Mouse (Mus musculus): Measurements from ENCODE around the gene Park7. TPM values are rescaled to one million over a fixed set of nuclear protein-coding genes. Genes with fewer than 3 reads are reported as not detected.
"Not testable (repeated sequence)": the region's sequence is repeated elsewhere in the genome, so short reads cannot be mapped to it uniquely, and the experiment has no call there.

Gene Park7
- polyA plus RNA-seq, 1 experiment from 2014 or later, result 367 TPM

GRCm38 (mm10) chr4:150924308-150924707, 10.1 kb upstream of the Park7 start:
- ATAC-seq (ENCODE audit: low FRiP score, low TSS enrichment) (no peak), DNase-seq (no peak)
- H3K4me3 ChIP-seq (replicated peaks; ENCODE audit: low read depth, low read length), result no peak overlapping the region
- H3K4me2 ChIP-seq (ENCODE audit: low read length), result no peak overlapping the region
- no peak overlapping the region for H3K27ac ChIP-seq (replicated peaks; ENCODE audit: low read depth, low read length)
- no peak overlapping the region for H3K9ac ChIP-seq (replicated peaks; ENCODE audit: low read length)
- H3K9me3 ChIP-seq (ENCODE audit: control insufficient read depth, low read length), result no peaks in the 10 kb centered on the region
- no peaks in the 10 kb centered on the region for H3K36me3 ChIP-seq (ENCODE audit: control insufficient read depth, insufficient read depth, low read length)
- 88% methylated on average over 13 of the region's 13 CpGs for WGBS
- no peaks in the 10 kb centered on the region for H3K4me1 ChIP-seq (ENCODE audit: control insufficient read depth, insufficient read depth, low read length)
- H3K27me3 ChIP-seq (ENCODE audit: control insufficient read depth, insufficient read depth, low read length), result no peaks in the 10 kb centered on the region

- no peak for ATAC-seq (ENCODE audit: low FRiP score, low TSS enrichment)
Measured at GRCm38 (mm10) chr4:150921206-150921605, 7.0 kb upstream of the Park7 start.

GRCm38 (mm10) chr4:150917336-150918027, 3.2 kb upstream of the Park7 start:
- Histone ChIP-seq H3K9me3 (ENCODE audit: control insufficient read depth, low read length) (no peaks in the 10 kb centered on the region), H3K9ac (replicated peaks; ENCODE audit: low read length) (no peak overlapping the region), H3K4me2 (ENCODE audit: low read length) (no peak overlapping the region), H3K27ac (replicated peaks; ENCODE audit: low read depth, low read length) (no peak overlapping the region), H3K27me3 (ENCODE audit: control insufficient read depth, insufficient read depth, low read length) (no peaks in the 10 kb centered on the region), H3K36me3 (ENCODE audit: control insufficient read depth, insufficient read depth, low read length) (no peaks in the 10 kb centered on the region), H3K4me3 (replicated peaks; ENCODE audit: low read depth, low read length) (no peak overlapping the region), H3K4me1 (ENCODE audit: control insufficient read depth, insufficient read depth, low read length) (peaks cover 9% of the 10 kb centered on the region)
- no peak for DNase-seq
- 56% methylated on average over 8 of the region's 8 CpGs for WGBS
- ATAC-seq (ENCODE audit: low FRiP score, low TSS enrichment), result no peak

More at GRCm38 (mm10) chr4:150921206-150921605, 7.0 kb upstream of the Park7 start:
- Histone ChIP-seq H3K9me3 (ENCODE audit: control insufficient read depth, low read length) (no peaks in the 10 kb centered on the region), H3K4me3 (replicated peaks; ENCODE audit: low read depth, low read length) (no peak overlapping the region), H3K4me1 (ENCODE audit: control insufficient read depth, insufficient read depth, low read length) (no peaks in the 10 kb centered on the region), H3K4me2 (ENCODE audit: low read length) (no peak overlapping the region), H3K27me3 (ENCODE audit: control insufficient read depth, insufficient read depth, low read length) (no peaks in the 10 kb centered on the region), H3K27ac (replicated peaks; ENCODE audit: low read depth, low read length) (no peak overlapping the region), H3K9ac (replicated peaks; ENCODE audit: low read length) (no peak overlapping the region), H3K36me3 (ENCODE audit: control insufficient read depth, insufficient read depth, low read length) (no peaks in the 10 kb centered on the region)
- WGBS, result 88% methylated on average over 8 of the region's 8 CpGs
- no peak for DNase-seq

- H3K27me3 ChIP-seq (ENCODE audit: control insufficient read depth, insufficient read depth, low read length), result no peaks in the 10 kb centered on the region
- no peak for ATAC-seq (ENCODE audit: low FRiP score, low TSS enrichment)
Measured at GRCm38 (mm10) chr4:150915181-150915906, 1.1 kb upstream of the Park7 start.

DNA sequence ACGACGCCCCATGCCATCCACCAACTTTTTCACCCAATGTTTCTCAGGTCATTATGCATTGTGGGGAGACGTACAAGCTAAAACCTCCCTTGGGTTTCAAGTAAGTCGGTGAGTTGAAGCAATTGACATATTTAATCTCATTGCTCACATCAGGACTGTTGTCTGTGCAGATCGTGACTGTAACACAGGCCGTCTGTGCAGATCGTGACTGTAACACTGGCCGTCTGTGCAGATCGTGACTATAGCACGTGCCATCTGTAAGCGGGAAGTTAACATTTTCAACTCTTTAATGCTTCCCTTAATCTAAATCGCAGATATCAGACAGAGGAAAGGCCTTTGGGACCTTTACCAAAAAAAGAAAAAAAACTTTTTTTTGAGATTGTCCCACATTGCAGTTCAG, 494 bp downstream of the Park7 start:
- Histone ChIP-seq H3K9me3 (ENCODE audit: control insufficient read depth, low read length) (no peaks in the 10 kb centered on the region), H3K36me3 (ENCODE audit: control insufficient read depth, insufficient read depth, low read length) (no peaks in the 10 kb centered on the region), H3K4me2 (ENCODE audit: low read length) (peak overlapping the region; percentile 86), H3K9ac (replicated peaks; ENCODE audit: low read length) (peak overlapping the region; percentile 77), H3K27me3 (ENCODE audit: control insufficient read depth, insufficient read depth, low read length) (no peaks in the 10 kb centered on the region), H3K27ac (replicated peaks; ENCODE audit: low read depth, low read length) (peak overlapping the region; percentile 77), H3K4me1 (ENCODE audit: control insufficient read depth, insufficient read depth, low read length) (peaks cover 12% of the 10 kb centered on the region), H3K4me3 (replicated peaks; ENCODE audit: low read depth, low read length) (peak overlapping the region; percentile 58)
- ATAC-seq (ENCODE audit: low FRiP score, low TSS enrichment), result no peak
- DNase-seq, result no peak
- 16% methylated on average over 12 of the region's 12 CpGs for WGBS

More at GRCm38 (mm10) chr4:150915181-150915906, 1.1 kb upstream of the Park7 start:
- H3K4me2 ChIP-seq (ENCODE audit: low read length), result peak overlapping the region; percentile 86
- WGBS, result 45% methylated on average over 10 of the region's 10 CpGs
- peak overlapping the region; percentile 77 for H3K9ac ChIP-seq (replicated peaks; ENCODE audit: low read length)
- H3K4me1 ChIP-seq (ENCODE audit: control insufficient read depth, insufficient read depth, low read length), result peaks cover 9% of the 10 kb centered on the region
- H3K27ac ChIP-seq (replicated peaks; ENCODE audit: low read depth, low read length), result peak overlapping the region; percentile 70
- DNase-seq, result no peak
- H3K4me3 ChIP-seq (replicated peaks; ENCODE audit: low read depth, low read length), result peak overlapping the region; percentile 58
- H3K9me3 ChIP-seq (ENCODE audit: control insufficient read depth, low read length), result no peaks in the 10 kb centered on the region
- no peaks in the 10 kb centered on the region for H3K36me3 ChIP-seq (ENCODE audit: control insufficient read depth, insufficient read depth, low read length)

DNA sequence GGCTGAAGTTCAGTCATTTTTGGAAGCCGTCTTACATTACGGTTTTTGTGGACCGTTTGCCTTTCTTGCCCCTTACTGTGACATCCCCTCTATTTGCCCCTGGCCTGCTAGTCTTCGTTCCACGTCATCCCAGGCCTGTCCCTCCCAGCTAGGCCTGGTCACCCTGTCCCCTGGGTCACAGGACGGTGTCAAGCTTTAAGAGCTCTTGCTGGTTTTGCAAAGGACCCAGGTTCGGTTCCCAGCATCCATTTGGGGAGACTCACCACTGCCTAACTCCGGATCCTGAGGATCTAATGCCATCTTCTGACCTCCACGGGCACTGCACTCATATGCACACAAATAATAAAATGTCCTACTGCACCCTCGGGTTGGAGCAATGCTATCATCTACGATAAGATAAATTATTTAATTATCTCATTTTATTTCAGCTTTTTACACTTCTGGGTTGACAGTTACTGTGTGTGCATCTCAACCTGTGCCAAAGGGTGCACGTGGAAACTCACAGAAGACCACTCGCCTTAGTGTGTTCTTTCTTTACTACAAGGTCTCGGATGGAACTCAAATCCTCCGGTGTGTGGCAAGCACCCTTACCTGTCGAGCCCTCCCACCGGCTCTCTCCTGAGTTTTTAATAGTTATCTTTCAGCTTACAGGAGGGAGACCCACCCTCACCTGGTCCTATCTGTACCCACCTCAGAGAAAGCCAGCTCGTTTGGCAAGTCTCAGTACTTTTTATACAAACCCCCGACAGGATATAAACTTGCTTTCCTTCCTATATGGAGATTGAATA, 3.9 kb downstream of the Park7 start:
- no peak; the same call in 1 of the 2 replicates for ATAC-seq (ENCODE audit: low FRiP score, low TSS enrichment)
- Histone ChIP-seq H3K27me3 (ENCODE audit: control insufficient read depth, insufficient read depth, low read length) (no peaks in the 10 kb centered on the region), H3K4me3 (replicated peaks; ENCODE audit: low read depth, low read length) (peak overlapping the region; percentile 90; the same call in 1 of the 2 replicates), H3K9me3 (ENCODE audit: control insufficient read depth, low read length) (no peaks in the 10 kb centered on the region), H3K36me3 (ENCODE audit: control insufficient read depth, insufficient read depth, low read length) (peaks cover 17% of the 10 kb centered on the region), H3K4me1 (ENCODE audit: control insufficient read depth, insufficient read depth, low read length) (peaks cover 10% of the 10 kb centered on the region), H3K4me2 (ENCODE audit: low read length) (peak overlapping the region; percentile 83), H3K9ac (replicated peaks; ENCODE audit: low read length) (no peak overlapping the region; the same call in 1 of the 2 replicates), H3K27ac (replicated peaks; ENCODE audit: low read depth, low read length) (peak overlapping the region; percentile 72)
- DNase-seq, result no peak
- 86% methylated on average over 19 of the region's 19 CpGs for WGBS

DNA sequence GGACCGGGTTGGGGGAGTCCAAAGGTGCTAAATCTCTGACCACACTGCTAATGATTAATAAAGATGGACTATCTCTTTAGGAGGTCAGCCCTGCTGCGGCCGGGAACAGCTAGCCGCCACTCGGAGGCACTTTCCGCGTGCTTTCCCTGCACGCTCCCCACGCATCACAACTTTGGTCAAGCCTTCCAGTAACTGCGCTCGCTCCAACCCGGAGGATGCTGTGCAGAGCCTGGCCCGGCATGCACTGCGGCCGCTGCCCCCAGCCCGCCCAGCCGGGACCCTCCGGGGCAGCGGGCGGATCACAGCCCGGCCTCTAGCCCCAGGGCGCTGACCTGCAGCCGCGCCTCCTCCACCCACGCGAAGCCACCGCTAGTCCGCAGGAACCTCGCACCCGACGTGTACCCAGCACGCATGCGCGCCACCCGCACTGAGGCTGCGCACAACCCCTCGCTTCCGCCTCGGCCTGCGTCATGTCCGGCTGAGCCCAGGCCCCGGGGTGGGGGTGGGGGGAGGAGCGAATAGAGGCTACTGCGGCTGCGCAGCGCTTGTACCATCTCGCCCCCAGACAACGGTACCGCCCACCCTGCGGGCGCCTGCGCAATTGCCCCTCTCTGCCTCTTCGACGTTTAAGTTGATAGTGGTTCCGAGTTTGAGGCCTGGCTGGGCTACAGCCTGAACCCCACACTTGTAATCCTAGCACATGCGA, 4.6 kb downstream of the Park7 start:
- peak; percentile 93 for ATAC-seq (ENCODE audit: low FRiP score, low TSS enrichment)
- Histone ChIP-seq H3K27me3 (ENCODE audit: control insufficient read depth, insufficient read depth, low read length) (no peaks in the 10 kb centered on the region), H3K9ac (replicated peaks; ENCODE audit: low read length) (peak overlapping the region; percentile 86), H3K9me3 (ENCODE audit: control insufficient read depth, low read length) (no peaks in the 10 kb centered on the region), H3K27ac (replicated peaks; ENCODE audit: low read depth, low read length) (peak overlapping the region; percentile 80), H3K4me3 (replicated peaks; ENCODE audit: low read depth, low read length) (peak overlapping the region; percentile 90), H3K4me1 (ENCODE audit: control insufficient read depth, insufficient read depth, low read length) (peaks cover 4% of the 10 kb centered on the region; the same call in 1 of the 2 replicates), H3K4me2 (ENCODE audit: low read length) (peak overlapping the region; percentile 83), H3K36me3 (ENCODE audit: control insufficient read depth, insufficient read depth, low read length) (peaks cover 23% of the 10 kb centered on the region)
- under 1% methylated on average over 56 of the region's 56 CpGs for WGBS
- peak; percentile 100 for DNase-seq

DNA sequence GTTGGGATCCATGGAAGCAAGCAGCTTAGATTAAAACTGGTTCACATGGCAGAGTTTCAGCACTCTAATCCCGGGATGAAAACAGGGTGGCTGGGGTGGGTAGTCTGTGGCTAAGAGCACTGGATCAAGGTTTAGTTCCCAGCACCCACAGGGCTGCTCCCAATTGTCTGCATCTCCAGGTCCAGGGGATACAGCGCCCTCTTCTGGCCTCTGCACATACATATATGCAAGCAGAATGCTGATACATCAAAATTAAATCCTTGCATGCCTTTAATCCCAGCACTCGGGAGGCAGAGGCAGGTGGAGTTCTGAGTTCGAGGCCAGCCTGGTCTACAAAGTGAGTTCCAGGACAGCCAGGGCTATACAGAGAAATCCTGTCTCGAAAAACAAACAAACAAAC, 5.7 kb downstream of the Park7 start:
- not testable (repeated sequence) for H3K9me3 ChIP-seq (ENCODE audit: control insufficient read depth, low read length); H3K4me1 ChIP-seq (ENCODE audit: control insufficient read depth, insufficient read depth, low read length); H3K4me3 ChIP-seq (replicated peaks; ENCODE audit: low read depth, low read length); H3K9ac ChIP-seq (replicated peaks; ENCODE audit: low read length); H3K27ac ChIP-seq (replicated peaks; ENCODE audit: low read depth, low read length); DNase-seq; H3K27me3 ChIP-seq (ENCODE audit: control insufficient read depth, insufficient read depth, low read length); ATAC-seq (ENCODE audit: low FRiP score, low TSS enrichment)
- Histone ChIP-seq H3K36me3 (ENCODE audit: control insufficient read depth, insufficient read depth, low read length) (peaks cover 32% of the 10 kb centered on the region), H3K4me2 (ENCODE audit: low read length) (peak overlapping the region; percentile 83; the same call in 1 of the 2 replicates)
- 73% methylated on average over 5 of the region's 5 CpGs for WGBS

Data from midbrain, embryonic 14.5 days (tissue).